Mouse (Mus musculus) frontal cortex, postnatal 10 days (tissue): ENCODE results near the gene Mthfr.

Experiments used
- DNase-seq, 2 experiments: peaks; one replicate each; pipeline ENCODE4 v3.0.0; 2022; ENCODE audit warnings: low spot score in 2 of 2, mixed read lengths in 1 of 2

The Mthfr gene

GRCm38 (mm10) chr4:148089166-148089565 is 50.3 kb downstream of the Mthfr start:
- no peak for DNase-seq

GRCm38 (mm10) chr4:148091181-148091580 is 52.3 kb downstream of the Mthfr start:
- no peak for DNase-seq

GRCm38 (mm10) chr4:148092551-148093271 is 53.8 kb downstream of the Mthfr start:
- no peak for DNase-seq

- DNase-seq = no peak
Measured at GRCm38 (mm10) chr4:148094161-148094560, 55.3 kb downstream of the Mthfr start.

- DNase-seq = no peak
Measured at GRCm38 (mm10) chr4:148095081-148095480, 56.2 kb downstream of the Mthfr start.

- DNase-seq = no peak
Measured at GRCm38 (mm10) chr4:148097936-148098335, 59.1 kb downstream of the Mthfr start.

- no peak for DNase-seq
Measured at GRCm38 (mm10) chr4:148098666-148099065, 59.8 kb downstream of the Mthfr start.

GRCm38 (mm10) chr4:148101801-148102527 is 63.1 kb downstream of the Mthfr start:
- peak; percentile 54 to 74 for DNase-seq

- DNase-seq = no peak
Measured at GRCm38 (mm10) chr4:148104146-148104545, 65.3 kb downstream of the Mthfr start.

- DNase-seq = no peak
Measured at GRCm38 (mm10) chr4:148107621-148108291, 68.9 kb downstream of the Mthfr start.

- DNase-seq = peak in 1 of 2 experiments; percentile 23
Measured at GRCm38 (mm10) chr4:148108565-148109100, 69.8 kb downstream of the Mthfr start.
